Mouse (Mus musculus): Measurements from ENCODE around the gene Hoga1. TPM values are rescaled to one million over a fixed set of nuclear protein-coding genes. Genes with fewer than 3 reads are reported as not detected.

Hoga1 gene
- polyA plus RNA-seq, 1 experiment from 2014 or later, result 50.6 TPM

- WGBS (ENCODE audit: insufficient replicate concordance), result under 1% methylated on average over 55 of the region's 55 CpGs
These were observed 44.6 kb downstream of the Hoga1 start, which contains the start of gene Pi4k2a for GRCm38 (mm10) chr19:42089748-42090595. Gene Pi4k2a, plus strand, starts transcription at chr19:42090470.

GRCm38 (mm10) chr19:42090637-42091141 lies 45.3 kb downstream of the Hoga1 start:
- H3K27ac ChIP-seq (replicated peaks), result peak overlapping the region; percentile 92
- peak overlapping the region; percentile 90 for H3K4me2 ChIP-seq
- peak; percentile 53 for ATAC-seq (ENCODE audit: insufficient read depth)
- peak overlapping the region; percentile 84 for H3K9ac ChIP-seq
- H3K36me3 ChIP-seq (replicated peaks), result peaks cover 5% of the 10 kb centered on the region; the same call in 1 of the 2 replicates
- H3K27me3 ChIP-seq, result peaks cover 4% of the 10 kb centered on the region
- no peaks in the 10 kb centered on the region for H3K9me3 ChIP-seq (replicated peaks)
- peaks cover 34% of the 10 kb centered on the region for H3K4me1 ChIP-seq (replicated peaks)
- WGBS (ENCODE audit: insufficient replicate concordance), result under 1% methylated on average over 50 of the region's 52 CpGs
- peak overlapping the region; percentile 90 for H3K4me3 ChIP-seq (replicated peaks)

More at GRCm38 (mm10) chr19:42089748-42090595, 44.6 kb downstream of the Hoga1 start, which contains the start of gene Pi4k2a:
- H3K4me2 ChIP-seq, result peak within 1 kb of the TSS; percentile 90
- H3K9me3 ChIP-seq (replicated peaks), result no peaks in the 10 kb centered on the region
- H3K4me1 ChIP-seq (replicated peaks), result peaks cover 37% of the 10 kb centered on the region
- H3K27ac ChIP-seq (replicated peaks), result peak within 1 kb of the TSS; percentile 92
- H3K36me3 ChIP-seq (replicated peaks), result peaks cover 5% of the 10 kb centered on the region; the same call in 1 of the 2 replicates
- peak within 1 kb of the TSS; percentile 90 for H3K4me3 ChIP-seq (replicated peaks)
- peak within 1 kb of the TSS; percentile 84 for H3K9ac ChIP-seq
- ATAC-seq (ENCODE audit: insufficient read depth), result peak; percentile 98
- peaks cover 7% of the 10 kb centered on the region for H3K27me3 ChIP-seq

DNA sequence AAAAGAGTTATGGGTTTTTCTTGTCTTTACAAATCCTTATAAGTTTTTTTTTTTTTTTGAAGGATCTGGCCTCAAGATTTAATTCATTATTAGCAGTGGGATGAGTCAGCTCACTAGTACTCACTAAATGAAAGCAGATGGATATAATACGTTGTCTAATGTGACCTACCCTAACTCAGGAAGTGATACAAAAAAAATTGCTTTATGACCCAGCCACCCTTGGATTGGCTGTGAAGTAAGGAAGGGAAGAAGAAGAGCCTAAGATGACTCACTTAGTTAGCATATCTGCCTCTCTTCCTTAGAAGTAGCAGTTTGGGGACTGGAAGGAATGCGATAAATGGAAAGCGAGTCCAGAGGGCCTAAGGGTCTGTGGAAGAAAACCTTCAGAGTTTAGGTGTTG lies 54.0 kb downstream of the Hoga1 start:
- no peak for ATAC-seq (ENCODE audit: insufficient read depth)
- H3K4me1 ChIP-seq (replicated peaks), result peaks cover 2% of the 10 kb centered on the region; the same call in 1 of the 2 replicates
- peaks cover 9% of the 10 kb centered on the region for H3K36me3 ChIP-seq (replicated peaks)
- no peak overlapping the region for H3K27ac ChIP-seq (replicated peaks)
- H3K9ac ChIP-seq, result no peak overlapping the region
- no peak overlapping the region for H3K4me3 ChIP-seq (replicated peaks)
- H3K27me3 ChIP-seq, result no peaks in the 10 kb centered on the region
- 75% methylated on average over 3 of the region's 3 CpGs for WGBS (ENCODE audit: insufficient replicate concordance)
- H3K4me2 ChIP-seq, result no peak overlapping the region
- H3K9me3 ChIP-seq (replicated peaks), result no peaks in the 10 kb centered on the region

DNA sequence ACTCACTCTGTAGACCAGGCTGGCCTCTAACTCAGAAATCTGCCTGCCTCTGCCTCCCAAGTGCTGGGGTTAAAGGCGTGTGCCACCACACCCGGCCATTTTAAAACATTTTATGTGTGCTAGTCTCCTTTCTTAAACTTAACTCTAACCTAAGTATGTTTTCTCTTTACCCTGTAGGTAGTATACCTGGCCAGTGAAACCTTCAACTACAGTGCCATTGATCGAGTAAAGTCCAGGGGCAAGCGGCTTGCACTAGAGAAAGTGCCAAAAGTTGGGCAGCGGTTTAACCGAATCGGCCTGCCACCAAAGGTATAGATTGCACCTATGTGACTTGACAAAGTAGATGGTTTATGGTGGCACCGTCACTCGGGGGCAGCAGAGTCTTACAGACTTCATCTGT lies 59.3 kb downstream of the Hoga1 start:
- no peak overlapping the region for H3K4me3 ChIP-seq (replicated peaks)
- H3K4me1 ChIP-seq (replicated peaks), result no peaks in the 10 kb centered on the region; the same call in 1 of the 2 replicates
- H3K9me3 ChIP-seq (replicated peaks), result no peaks in the 10 kb centered on the region
- H3K36me3 ChIP-seq (replicated peaks), result peaks cover 21% of the 10 kb centered on the region
- no peak overlapping the region for H3K9ac ChIP-seq
- 86% methylated on average over 9 of the region's 9 CpGs for WGBS (ENCODE audit: insufficient replicate concordance)
- H3K27me3 ChIP-seq, result no peaks in the 10 kb centered on the region
- H3K27ac ChIP-seq (replicated peaks), result no peak overlapping the region
- no peak overlapping the region for H3K4me2 ChIP-seq
- no peak for ATAC-seq (ENCODE audit: insufficient read depth)

- Histone ChIP-seq H3K9me3 (replicated peaks) (no peaks in the 10 kb centered on the region), H3K4me3 (replicated peaks) (no peak overlapping the region), H3K27ac (replicated peaks) (no peak overlapping the region), H3K4me2 (no peak overlapping the region), H3K27me3 (no peaks in the 10 kb centered on the region), H3K9ac (no peak overlapping the region), H3K36me3 (replicated peaks) (peaks cover 45% of the 10 kb centered on the region), H3K4me1 (replicated peaks) (no peaks in the 10 kb centered on the region; the same call in 1 of the 2 replicates)
- 65% methylated on average over 4 of the region's 4 CpGs for WGBS (ENCODE audit: insufficient replicate concordance)
- ATAC-seq (ENCODE audit: insufficient read depth), result no peak
These were observed 70.4 kb downstream of the Hoga1 start for GRCm38 (mm10) chr19:42115783-42116335.

DNA sequence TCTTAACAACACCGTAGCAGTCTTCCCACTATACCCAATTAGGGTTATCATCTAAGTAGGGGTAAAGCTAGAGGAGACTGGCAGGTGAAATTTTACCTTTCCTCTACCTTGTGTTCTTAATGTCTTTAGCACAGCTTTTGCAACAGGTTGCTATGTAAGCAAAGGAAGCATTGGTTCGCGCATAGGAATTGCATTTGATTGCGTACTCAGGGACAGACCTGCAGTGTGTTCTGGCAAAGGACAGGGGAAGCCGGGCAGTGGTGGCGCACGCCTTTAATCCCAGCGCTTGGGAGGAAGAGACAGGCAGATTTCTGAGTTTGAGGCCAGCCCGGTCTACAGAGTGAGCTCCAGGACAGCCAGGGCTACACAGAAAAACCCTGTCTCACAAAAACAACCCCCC lies 72.7 kb downstream of the Hoga1 start:
- no peak overlapping the region for H3K9ac ChIP-seq
- peaks cover 4% of the 10 kb centered on the region for H3K4me1 ChIP-seq (replicated peaks)
- H3K27ac ChIP-seq (replicated peaks), result no peak overlapping the region
- H3K36me3 ChIP-seq (replicated peaks), result peaks cover 59% of the 10 kb centered on the region
- no peaks in the 10 kb centered on the region for H3K27me3 ChIP-seq
- H3K4me2 ChIP-seq, result no peak overlapping the region
- no peaks in the 10 kb centered on the region for H3K9me3 ChIP-seq (replicated peaks)
- ATAC-seq (ENCODE audit: insufficient read depth), result peak; percentile 48; the same call in 1 of the 2 replicates
- WGBS (ENCODE audit: insufficient replicate concordance), result 85% methylated on average over 9 of the region's 9 CpGs
- no peak overlapping the region for H3K4me3 ChIP-seq (replicated peaks)

DNA sequence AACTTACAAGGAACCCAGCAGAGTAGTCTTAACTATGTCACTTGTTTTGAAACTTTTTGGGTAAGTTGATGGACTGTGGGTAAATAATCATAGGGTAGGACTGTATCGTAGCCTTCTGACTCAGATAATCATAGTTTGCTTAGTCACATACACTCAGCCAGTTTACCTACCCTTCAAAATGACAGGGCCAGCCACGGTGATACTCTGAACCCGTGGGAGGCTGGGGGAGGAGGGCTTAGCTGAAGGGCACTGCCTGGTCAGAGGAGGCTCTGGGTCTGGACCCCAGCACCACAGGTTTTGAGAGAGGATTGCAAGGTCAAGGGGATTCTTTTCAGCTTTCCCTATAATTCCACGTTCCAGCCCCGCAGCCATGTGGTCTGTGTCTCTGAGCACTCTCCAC lies 73.2 kb downstream of the Hoga1 start:
- H3K9ac ChIP-seq, result no peak overlapping the region
- peak; percentile 69 for ATAC-seq (ENCODE audit: insufficient read depth)
- H3K4me3 ChIP-seq (replicated peaks), result no peak overlapping the region
- no peaks in the 10 kb centered on the region for H3K27me3 ChIP-seq
- no peaks in the 10 kb centered on the region for H3K9me3 ChIP-seq (replicated peaks)
- H3K4me1 ChIP-seq (replicated peaks), result peaks cover 4% of the 10 kb centered on the region
- H3K36me3 ChIP-seq (replicated peaks), result peaks cover 54% of the 10 kb centered on the region
- 53% methylated on average over 5 of the region's 5 CpGs for WGBS (ENCODE audit: insufficient replicate concordance)
- no peak overlapping the region for H3K27ac ChIP-seq (replicated peaks)
- no peak overlapping the region for H3K4me2 ChIP-seq

GRCm38 (mm10) chr19:42120451-42120850 lies 75.0 kb downstream of the Hoga1 start:
- no peak overlapping the region for H3K27ac ChIP-seq (replicated peaks)
- no peak overlapping the region for H3K4me2 ChIP-seq
- no peaks in the 10 kb centered on the region for H3K27me3 ChIP-seq
- no peaks in the 10 kb centered on the region for H3K9me3 ChIP-seq (replicated peaks)
- peaks cover 40% of the 10 kb centered on the region for H3K36me3 ChIP-seq (replicated peaks)
- peaks cover 4% of the 10 kb centered on the region for H3K4me1 ChIP-seq (replicated peaks)
- H3K9ac ChIP-seq, result no peak overlapping the region
- ATAC-seq (ENCODE audit: insufficient read depth), result no peak
- WGBS (ENCODE audit: insufficient replicate concordance), result 74% methylated on average over 8 of the region's 8 CpGs
- H3K4me3 ChIP-seq (replicated peaks), result no peak overlapping the region

Other genes starting within 250 kb of the Hoga1 start
- 26.6 and 29.4 TPM in 2 replicates for gene Arhgap19, start 243.6 kb upstream of the Hoga1 start, polyA plus RNA-seq (2015; fragmentation: Nextera tagmentation; extraction: Ambion mirVana)
- gene Frat1, start 215.6 kb upstream of the Hoga1 start, polyA plus RNA-seq (2015; fragmentation: Nextera tagmentation; extraction: Ambion mirVana), result 8.5 and 9.1 TPM in 2 replicates
- 4.4 and 4.5 TPM in 2 replicates for gene Frat2, start 197.5 kb upstream of the Hoga1 start, polyA plus RNA-seq (2015; fragmentation: Nextera tagmentation; extraction: Ambion mirVana)
- gene Rrp12, start 149.4 kb upstream of the Hoga1 start, polyA plus RNA-seq (2015; fragmentation: Nextera tagmentation; extraction: Ambion mirVana), result 8.5 and 8.6 TPM in 2 replicates
- 267 and 322 TPM in 2 replicates for gene Pgam1, start 133.7 kb upstream of the Hoga1 start, polyA plus RNA-seq (2015; fragmentation: Nextera tagmentation; extraction: Ambion mirVana)
- 29.2 and 31.4 TPM in 2 replicates for gene Exosc1, start 112.2 kb upstream of the Hoga1 start, polyA plus RNA-seq (2015; fragmentation: Nextera tagmentation; extraction: Ambion mirVana)
- 33.7 and 39.6 TPM in 2 replicates for gene Zdhhc16, start 112.1 kb upstream of the Hoga1 start, polyA plus RNA-seq (2015; fragmentation: Nextera tagmentation; extraction: Ambion mirVana)
- 10.1 and 10.3 TPM in 2 replicates for gene Mms19, start 64.5 kb upstream of the Hoga1 start, polyA plus RNA-seq (2015; fragmentation: Nextera tagmentation; extraction: Ambion mirVana)
- gene Ubtd1, start 63.8 kb upstream of the Hoga1 start, polyA plus RNA-seq (2015; fragmentation: Nextera tagmentation; extraction: Ambion mirVana), result 5.2 and 6.3 TPM in 2 replicates
- 0.17 and 0.21 TPM in 2 replicates for gene Ankrd2, start 9.6 kb upstream of the Hoga1 start, polyA plus RNA-seq (2015; fragmentation: Nextera tagmentation; extraction: Ambion mirVana)
- 0.22 and 0.26 TPM in 2 replicates for gene 4933411K16Rik, start 6.6 kb downstream of the Hoga1 start, polyA plus RNA-seq (2015; fragmentation: Nextera tagmentation; extraction: Ambion mirVana)
- 1.4 TPM in 2 replicates for gene Morn4, start 40.7 kb downstream of the Hoga1 start, polyA plus RNA-seq (2015; fragmentation: Nextera tagmentation; extraction: Ambion mirVana)
- 10.5 and 11.1 TPM in 2 replicates for gene Pi4k2a, start 44.9 kb downstream of the Hoga1 start, polyA plus RNA-seq (2015; fragmentation: Nextera tagmentation; extraction: Ambion mirVana)
- 19.9 and 25.0 TPM in 2 replicates for gene Avpi1, start 83.4 kb downstream of the Hoga1 start, polyA plus RNA-seq (2015; fragmentation: Nextera tagmentation; extraction: Ambion mirVana)
- gene Marveld1, start 101.8 kb downstream of the Hoga1 start, polyA plus RNA-seq (2015; fragmentation: Nextera tagmentation; extraction: Ambion mirVana), result 3.2 and 4.7 TPM in 2 replicates
- gene Zfyve27, start 118.3 kb downstream of the Hoga1 start, polyA plus RNA-seq (2015; fragmentation: Nextera tagmentation; extraction: Ambion mirVana), result 8.8 and 10.1 TPM in 2 replicates
- 0.12 TPM in 1 of 2 replicates, not detected in the other for gene Sfrp5, start 156.6 kb downstream of the Hoga1 start, polyA plus RNA-seq (2015; fragmentation: Nextera tagmentation; extraction: Ambion mirVana)
- 0.05 TPM in 1 of 2 replicates, not detected in the other for gene Golga7b, start 202.0 kb downstream of the Hoga1 start, polyA plus RNA-seq (2015; fragmentation: Nextera tagmentation; extraction: Ambion mirVana)

Data from liver, embryonic 15.5 days (tissue).